Mouse (Mus musculus): ENCODE measurements around the gene Gm3072. TPM values are rescaled to one million over a fixed set of nuclear protein-coding genes. Genes with fewer than 3 reads are reported as not detected.

Gene Gm3072
- not detected in 2 replicates for polyA plus RNA-seq (2012; ENCODE audit: low replicate concordance)

GRCm38 (mm10) chr14:41624512-41624911 lies at the start of gene Gm3072:
Gene Gm3072, minus strand, starts transcription at chr14:41624612.

GRCm38 (mm10) chr14:41646387-41646786 lies 22.0 kb upstream of the Gm3072 start, which contains the start of gene Gm3676:
Gene Gm3676, minus strand, starts transcription at chr14:41646487.

GRCm38 (mm10) chr14:41572911-41573310 lies 51.5 kb downstream of the Gm3072 start, which contains the start of gene 1700049E17Rik2:
Gene 1700049E17Rik2, plus strand, starts transcription at chr14:41573211.

Other genes with a start within 250 kb of the Gm3072 start
- gene Gm7945, start 238.2 kb downstream of the Gm3072 start, polyA plus RNA-seq (2012; ENCODE audit: low replicate concordance), result not detected in 2 replicates
- gene Gm6482, start 216.3 kb downstream of the Gm3072 start, polyA plus RNA-seq (2012; ENCODE audit: low replicate concordance), result not detected in 2 replicates
- gene Gm7954, start 171.1 kb downstream of the Gm3072 start, polyA plus RNA-seq (2012; ENCODE audit: low replicate concordance), result not detected in 2 replicates
- not detected in 2 replicates for gene Gm3486, start 135.1 kb downstream of the Gm3072 start, polyA plus RNA-seq (2012; ENCODE audit: low replicate concordance)
- not detected in 2 replicates for gene Gm7970, start 69.0 kb downstream of the Gm3072 start, polyA plus RNA-seq (2012; ENCODE audit: low replicate concordance)
- not detected in 2 replicates for gene 1700049E17Rik2, start 51.4 kb downstream of the Gm3072 start, polyA plus RNA-seq (2012; ENCODE audit: low replicate concordance)
- gene Gm3676, start 21.9 kb upstream of the Gm3072 start, polyA plus RNA-seq (2012; ENCODE audit: low replicate concordance), result not detected in 2 replicates
- not detected in 2 replicates for gene Gm8068, start 77.3 kb upstream of the Gm3072 start, polyA plus RNA-seq (2012; ENCODE audit: low replicate concordance)
- gene Gm7929, start 126.0 kb upstream of the Gm3072 start, polyA plus RNA-seq (2012; ENCODE audit: low replicate concordance), result not detected in 2 replicates
- gene Gm47189, start 147.8 kb upstream of the Gm3072 start, polyA plus RNA-seq (2012; ENCODE audit: low replicate concordance), result not detected in 2 replicates